Mouse (Mus musculus): Measurements from ENCODE around the gene P2ry13. TPM values are rescaled to one million over a fixed set of nuclear protein-coding genes. Genes with fewer than 3 reads are reported as not detected.

The P2ry13 gene
- polyA plus RNA-seq, 1 experiment from 2014 or later: 1.4 TPM

Other genes starting within 250 kb of the P2ry13 start
- 4.5 TPM in 2 replicates for gene Med12l, start 205.1 kb downstream of the P2ry13 start, polyA plus RNA-seq (2015; fragmentation: Nextera tagmentation; extraction: Ambion mirVana)
- gene Gpr171, start 109.1 kb downstream of the P2ry13 start, polyA plus RNA-seq (2015; fragmentation: Nextera tagmentation; extraction: Ambion mirVana): 1.1 and 1.4 TPM in 2 replicates
- 4.0 TPM in 2 replicates for gene P2ry14, start 57.3 kb downstream of the P2ry13 start, polyA plus RNA-seq (2015; fragmentation: Nextera tagmentation; extraction: Ambion mirVana)
- 0.26 TPM in 1 of 2 replicates, not detected in the other for gene Gpr87, start 15.8 kb downstream of the P2ry13 start, polyA plus RNA-seq (2015; fragmentation: Nextera tagmentation; extraction: Ambion mirVana)
- 5.9 and 7.7 TPM in 2 replicates for gene P2ry12, start 52.0 kb upstream of the P2ry13 start, polyA plus RNA-seq (2015; fragmentation: Nextera tagmentation; extraction: Ambion mirVana)
- gene Igsf10, start 133.5 kb upstream of the P2ry13 start, polyA plus RNA-seq (2015; fragmentation: Nextera tagmentation; extraction: Ambion mirVana): 2.8 and 3.2 TPM in 2 replicates